Mouse (Mus musculus): ENCODE results near the gene Epn1. TPM values are rescaled to one million over a fixed set of nuclear protein-coding genes. Genes with fewer than 3 reads are reported as not detected.

The Epn1 gene
- polyA plus RNA-seq, 1 experiment from 2014 or later, result 112 TPM

DNA sequence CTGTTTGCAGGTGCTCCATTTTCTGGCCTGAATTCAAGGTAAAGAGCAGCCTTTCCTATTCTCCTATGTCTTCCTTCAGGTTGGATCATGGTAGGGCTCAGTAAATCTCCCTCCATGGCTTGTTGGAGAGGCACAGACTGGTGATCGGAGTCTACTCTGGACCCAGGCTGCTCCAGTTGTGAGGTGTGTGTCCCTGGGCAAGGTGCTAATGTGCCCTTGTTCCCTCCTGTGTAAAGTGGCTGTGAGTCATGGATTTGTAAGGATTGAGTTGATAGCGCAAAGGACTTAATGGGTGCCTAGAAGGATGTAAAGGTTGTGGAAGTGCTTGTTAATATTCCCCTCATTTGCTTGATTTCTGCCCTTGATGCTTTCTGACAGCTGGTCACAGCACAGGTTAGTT is 1.9 kb downstream of the Epn1 start:
- Histone ChIP-seq H3K9me3 (ENCODE audit: control insufficient read depth, low read length) (no peaks in the 10 kb centered on the region), H3K4me3 (ENCODE audit: low read depth, low read length) (no peak overlapping the region), H3K4me2 (ENCODE audit: low read depth, low read length) (peak overlapping the region; percentile 14; the same call in 1 of the 2 replicates), H3K27ac (ENCODE audit: low read depth, low read length) (no peak overlapping the region), H3K27me3 (ENCODE audit: control insufficient read depth, insufficient read depth, low read length) (no peaks in the 10 kb centered on the region; the same call in 1 of the 2 replicates), H3K9ac (replicated peaks; ENCODE audit: low read depth, low read length) (no peak overlapping the region), H3K36me3 (ENCODE audit: control insufficient read depth, insufficient read depth, low read length) (peaks cover 22% of the 10 kb centered on the region), H3K4me1 (ENCODE audit: control insufficient read depth, insufficient read depth, low read length) (peaks cover 12% of the 10 kb centered on the region; the same call in 1 of the 2 replicates)
- no peak for ATAC-seq (ENCODE audit: low read depth)
- WGBS, result 97% methylated on average over 2 of the region's 2 CpGs

- 96% methylated on average over 18 of the region's 18 CpGs for WGBS
- Histone ChIP-seq H3K27ac (ENCODE audit: low read depth, low read length) (no peak overlapping the region), H3K4me1 (ENCODE audit: control insufficient read depth, insufficient read depth, low read length) (peaks cover 12% of the 10 kb centered on the region; the same call in 1 of the 2 replicates), H3K4me2 (ENCODE audit: low read depth, low read length) (no peak overlapping the region), H3K9me3 (ENCODE audit: control insufficient read depth, low read length) (no peaks in the 10 kb centered on the region), H3K27me3 (ENCODE audit: control insufficient read depth, insufficient read depth, low read length) (no peaks in the 10 kb centered on the region; the same call in 1 of the 2 replicates), H3K9ac (replicated peaks; ENCODE audit: low read depth, low read length) (no peak overlapping the region), H3K36me3 (ENCODE audit: control insufficient read depth, insufficient read depth, low read length) (0 out of 2 replicates have a peak, but pooled peaks cover 6% of the 10 kb centered on the region), H3K4me3 (ENCODE audit: low read depth, low read length) (no peak overlapping the region)
- no peak for ATAC-seq (ENCODE audit: low read depth)
These were observed 3.5 kb downstream of the Epn1 start for GRCm38 (mm10) chr7:5083325-5084105.

- 92% methylated on average over 1 of the region's 1 CpGs for WGBS
- Histone ChIP-seq H3K27me3 (ENCODE audit: control insufficient read depth, insufficient read depth, low read length) (no peaks in the 10 kb centered on the region), H3K4me1 (ENCODE audit: control insufficient read depth, insufficient read depth, low read length) (peaks cover 12% of the 10 kb centered on the region; the same call in 1 of the 2 replicates)
These were observed 5.5 kb downstream of the Epn1 start for GRCm38 (mm10) chr7:5085512-5085911.

GRCm38 (mm10) chr7:5086921-5087440 is 6.9 kb downstream of the Epn1 start:
- no peak overlapping the region for H3K4me2 ChIP-seq (ENCODE audit: low read depth, low read length)
- H3K9ac ChIP-seq (replicated peaks; ENCODE audit: low read depth, low read length), result no peak overlapping the region
- no peak overlapping the region for H3K27ac ChIP-seq (ENCODE audit: low read depth, low read length)
- no peak overlapping the region for H3K4me3 ChIP-seq (ENCODE audit: low read depth, low read length)
- no peak for ATAC-seq (ENCODE audit: low read depth)
- WGBS, result 64% methylated on average over 5 of the region's 5 CpGs
- no peaks in the 10 kb centered on the region for H3K27me3 ChIP-seq (ENCODE audit: control insufficient read depth, insufficient read depth, low read length)
- peaks cover 11% of the 10 kb centered on the region; the same call in 1 of the 2 replicates for H3K36me3 ChIP-seq (ENCODE audit: control insufficient read depth, insufficient read depth, low read length)
- no peaks in the 10 kb centered on the region for H3K9me3 ChIP-seq (ENCODE audit: control insufficient read depth, low read length)
- H3K4me1 ChIP-seq (ENCODE audit: control insufficient read depth, insufficient read depth, low read length), result 0 out of 2 replicates have a peak, but pooled peaks cover 4% of the 10 kb centered on the region

More at GRCm38 (mm10) chr7:5085512-5085911, 5.5 kb downstream of the Epn1 start:
- no peak overlapping the region for H3K27ac ChIP-seq (ENCODE audit: low read depth, low read length)
- no peaks in the 10 kb centered on the region for H3K9me3 ChIP-seq (ENCODE audit: control insufficient read depth, low read length)
- no peak overlapping the region for H3K4me3 ChIP-seq (ENCODE audit: low read depth, low read length)
- H3K36me3 ChIP-seq (ENCODE audit: control insufficient read depth, insufficient read depth, low read length), result 0 out of 2 replicates have a peak, but pooled peaks cover 7% of the 10 kb centered on the region
- no peak overlapping the region for H3K9ac ChIP-seq (replicated peaks; ENCODE audit: low read depth, low read length)
- no peak overlapping the region for H3K4me2 ChIP-seq (ENCODE audit: low read depth, low read length)
- ATAC-seq (ENCODE audit: low read depth), result no peak

- no peaks in the 10 kb centered on the region for H3K4me1 ChIP-seq (ENCODE audit: control insufficient read depth, insufficient read depth, low read length)
These were observed 7.9 kb downstream of the Epn1 start for GRCm38 (mm10) chr7:5087886-5088285.

DNA sequence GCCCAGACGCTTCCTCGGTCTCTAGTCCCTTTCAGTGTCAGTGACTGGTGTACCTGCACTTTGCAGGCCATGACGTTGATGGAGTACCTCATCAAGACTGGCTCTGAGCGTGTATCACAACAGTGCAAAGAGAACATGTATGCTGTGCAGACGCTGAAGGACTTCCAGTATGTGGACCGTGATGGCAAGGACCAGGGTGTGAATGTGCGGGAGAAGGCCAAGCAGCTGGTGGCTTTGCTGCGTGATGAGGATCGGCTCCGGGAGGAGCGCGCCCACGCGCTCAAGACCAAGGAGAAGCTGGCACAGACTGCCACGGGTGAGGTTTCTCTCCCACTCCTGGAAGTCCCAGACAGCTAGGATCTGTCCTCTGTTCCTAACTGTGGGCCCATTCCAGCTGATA is 9.8 kb downstream of the Epn1 start:
- Histone ChIP-seq H3K9me3 (ENCODE audit: control insufficient read depth, low read length) (no peaks in the 10 kb centered on the region), H3K9ac (replicated peaks; ENCODE audit: low read depth, low read length) (no peak overlapping the region), H3K4me3 (ENCODE audit: low read depth, low read length) (no peak overlapping the region), H3K36me3 (ENCODE audit: control insufficient read depth, insufficient read depth, low read length) (peaks cover 20% of the 10 kb centered on the region), H3K4me2 (ENCODE audit: low read depth, low read length) (no peak overlapping the region), H3K4me1 (ENCODE audit: control insufficient read depth, insufficient read depth, low read length) (no peaks in the 10 kb centered on the region), H3K27me3 (ENCODE audit: control insufficient read depth, insufficient read depth, low read length) (no peaks in the 10 kb centered on the region), H3K27ac (ENCODE audit: low read depth, low read length) (no peak overlapping the region)
- ATAC-seq (ENCODE audit: low read depth), result no peak
- WGBS, result 94% methylated on average over 15 of the region's 15 CpGs

More at GRCm38 (mm10) chr7:5087886-5088285, 7.9 kb downstream of the Epn1 start:
- Histone ChIP-seq H3K4me2 (ENCODE audit: low read depth, low read length) (no peak overlapping the region), H3K9ac (replicated peaks; ENCODE audit: low read depth, low read length) (no peak overlapping the region), H3K27ac (ENCODE audit: low read depth, low read length) (no peak overlapping the region), H3K4me3 (ENCODE audit: low read depth, low read length) (no peak overlapping the region), H3K27me3 (ENCODE audit: control insufficient read depth, insufficient read depth, low read length) (no peaks in the 10 kb centered on the region), H3K9me3 (ENCODE audit: control insufficient read depth, low read length) (no peaks in the 10 kb centered on the region), H3K36me3 (ENCODE audit: control insufficient read depth, insufficient read depth, low read length) (peaks cover 11% of the 10 kb centered on the region; the same call in 1 of the 2 replicates)
- no peak for ATAC-seq (ENCODE audit: low read depth)
- WGBS, result 84% methylated on average over 4 of the region's 4 CpGs

GRCm38 (mm10) chr7:5091008-5091728 is 11.1 kb downstream of the Epn1 start:
- ATAC-seq (ENCODE audit: low read depth), result no peak
- no peaks in the 10 kb centered on the region for H3K27me3 ChIP-seq (ENCODE audit: control insufficient read depth, insufficient read depth, low read length)
- no peak overlapping the region for H3K4me2 ChIP-seq (ENCODE audit: low read depth, low read length)
- H3K9me3 ChIP-seq (ENCODE audit: control insufficient read depth, low read length), result no peaks in the 10 kb centered on the region
- no peak overlapping the region for H3K4me3 ChIP-seq (ENCODE audit: low read depth, low read length)
- H3K27ac ChIP-seq (ENCODE audit: low read depth, low read length), result no peak overlapping the region
- WGBS, result 86% methylated on average over 15 of the region's 15 CpGs
- peaks cover 29% of the 10 kb centered on the region for H3K36me3 ChIP-seq (ENCODE audit: control insufficient read depth, insufficient read depth, low read length)
- no peaks in the 10 kb centered on the region for H3K4me1 ChIP-seq (ENCODE audit: control insufficient read depth, insufficient read depth, low read length)
- H3K9ac ChIP-seq (replicated peaks; ENCODE audit: low read depth, low read length), result no peak overlapping the region

GRCm38 (mm10) chr7:5092381-5092780 is 12.3 kb downstream of the Epn1 start:
- Histone ChIP-seq H3K27ac (ENCODE audit: low read depth, low read length) (no peak overlapping the region), H3K4me2 (ENCODE audit: low read depth, low read length) (no peak overlapping the region), H3K4me3 (ENCODE audit: low read depth, low read length) (no peak overlapping the region), H3K36me3 (ENCODE audit: control insufficient read depth, insufficient read depth, low read length) (peaks cover 38% of the 10 kb centered on the region), H3K4me1 (ENCODE audit: control insufficient read depth, insufficient read depth, low read length) (no peaks in the 10 kb centered on the region), H3K9me3 (ENCODE audit: control insufficient read depth, low read length) (no peaks in the 10 kb centered on the region), H3K9ac (replicated peaks; ENCODE audit: low read depth, low read length) (no peak overlapping the region), H3K27me3 (ENCODE audit: control insufficient read depth, insufficient read depth, low read length) (no peaks in the 10 kb centered on the region)
- ATAC-seq (ENCODE audit: low read depth), result no peak
- 90% methylated on average over 5 of the region's 6 CpGs for WGBS
